8 mouse cellular contexts compared by ENCODE assay signal in genomic region chr7:90427006-90427405, GRCm38 (mm10). TPM values are rescaled to one million over a fixed set of nuclear protein-coding genes. Genes with fewer than 3 reads are reported as not detected.
A peak's percentile ranks its signal among the peaks of the same experiment; 100 is the strongest.
DNase-seq lines count a peak whose midpoint lies in the region; ATAC-seq and TF ChIP-seq lines count a peak whose summit lies in the region.

No protein-coding gene starts in this region.

- DNase-seq in ZHBTc4 (ENCODE audit: low read depth, low spot score): peak; percentile 29
- no peak for DNase-seq in liver, embryonic 11.5 days (ENCODE audit: low spot score)
- no peak for DNase-seq in left cerebral cortex, postnatal 10 days (ENCODE audit: extremely low spot score in 1 of 2, low spot score in 2 of 2)
- DNase-seq in thymus, postnatal 4 days: no peak
- DNase-seq in kidney, postnatal 36 days: no peak

- ATAC-seq in heart, embryonic 13.5 days (ENCODE audit: extremely low read depth, insufficient number of reproducible peaks, low FRiP score, low TSS enrichment): no peak
- no peak for ATAC-seq in liver, embryonic 11.5 days (replicated peaks; ENCODE audit: low FRiP score)
- ATAC-seq in stomach, embryonic 15.5 days (ENCODE audit: insufficient read depth, low FRiP score, low read depth): no peak

- H3K4me3 ChIP-seq in E14TG2a.4 (replicated peaks; ENCODE audit: low read length): peak overlapping the region; percentile 73
- H3K4me3 ChIP-seq in heart, embryonic 13.5 days: peak overlapping the region; percentile 50
- H3K4me3 ChIP-seq in liver, embryonic 11.5 days (ENCODE audit: low read depth, low read length): peak overlapping the region; percentile 40
- H3K4me3 ChIP-seq in stomach, embryonic 15.5 days (replicated peaks): peak overlapping the region; percentile 41

- H3K27ac ChIP-seq in heart, embryonic 13.5 days (replicated peaks): no peak overlapping the region
- H3K27ac ChIP-seq in liver, embryonic 11.5 days (ENCODE audit: low read depth, low read length): no peak overlapping the region
- H3K27ac ChIP-seq in stomach, embryonic 15.5 days: 0 out of 2 replicates have a peak overlapping the region, but pooled peaks have one; percentile 31

- H3K4me1 ChIP-seq in E14TG2a.4 (replicated peaks; ENCODE audit: low read depth, low read length): peaks cover 22% of the 10 kb centered on the region
- peaks cover 8% of the 10 kb centered on the region for H3K4me1 ChIP-seq in heart, embryonic 13.5 days
- H3K4me1 ChIP-seq in liver, embryonic 11.5 days (replicated peaks; ENCODE audit: control insufficient read depth, insufficient read depth, low read length): no peaks in the 10 kb centered on the region; the same call in 1 of the 2 replicates
- H3K4me1 ChIP-seq in stomach, embryonic 15.5 days: peaks cover 8% of the 10 kb centered on the region; the same call in 1 of the 2 replicates

- TF ChIP-seq CTCF in E14TG2a.4 (conservative IDR thresholded peaks at IDR 0.05; ENCODE audit: low read length): no peak

- intact Hi-C loops in left cerebral cortex, postnatal 10 days (cut with DNase I): no loop called here

- no peaks in the 10 kb centered on the region for H3K27me3 ChIP-seq in E14TG2a.4 (ENCODE audit: insufficient read depth, low read length)
- no peaks in the 10 kb centered on the region for H3K27me3 ChIP-seq in heart, embryonic 13.5 days (replicated peaks)
- H3K27me3 ChIP-seq in liver, embryonic 11.5 days (replicated peaks; ENCODE audit: control insufficient read depth, insufficient read depth, low read length): no peaks in the 10 kb centered on the region
- H3K27me3 ChIP-seq in stomach, embryonic 15.5 days (replicated peaks): no peaks in the 10 kb centered on the region

- no peaks in the 10 kb centered on the region for H3K9me3 ChIP-seq in E14TG2a.4 (ENCODE audit: low read length)
- no peaks in the 10 kb centered on the region for H3K9me3 ChIP-seq in heart, embryonic 13.5 days
- no peaks in the 10 kb centered on the region for H3K9me3 ChIP-seq in liver, embryonic 11.5 days (ENCODE audit: control insufficient read depth, low read length)
- H3K9me3 ChIP-seq in stomach, embryonic 15.5 days: no peaks in the 10 kb centered on the region

- 42% methylated on average over 9 of the region's 9 CpGs for WGBS in heart, embryonic 13.5 days
- WGBS in liver, embryonic 11.5 days: 60% methylated on average over 9 of the region's 9 CpGs
- WGBS in stomach, embryonic 15.5 days: 42% methylated on average over 9 of the region's 9 CpGs

- H3K36me3 ChIP-seq in E14TG2a.4 (ENCODE audit: insufficient read depth, low read length): no peaks in the 10 kb centered on the region
- H3K36me3 ChIP-seq in heart, embryonic 13.5 days: no peaks in the 10 kb centered on the region
- H3K36me3 ChIP-seq in liver, embryonic 11.5 days (ENCODE audit: control insufficient read depth, insufficient read depth, low read length): no peaks in the 10 kb centered on the region
- H3K36me3 ChIP-seq in stomach, embryonic 15.5 days: no peaks in the 10 kb centered on the region

- H3K9ac ChIP-seq in heart, embryonic 13.5 days: peak overlapping the region; percentile 74
- H3K9ac ChIP-seq in liver, embryonic 11.5 days (ENCODE audit: low read depth, low read length): 0 out of 2 replicates have a peak overlapping the region, but pooled peaks have one; percentile 40
- H3K9ac ChIP-seq in stomach, embryonic 15.5 days: no peak overlapping the region

- H3K4me2 ChIP-seq in heart, embryonic 13.5 days: peak overlapping the region; percentile 76
- peak overlapping the region; percentile 60 for H3K4me2 ChIP-seq in liver, embryonic 11.5 days
- peak overlapping the region; percentile 64 for H3K4me2 ChIP-seq in stomach, embryonic 15.5 days

RNA-seq across cellular contexts. Expression of gene Ccdc89, which starts 0.6 kb away (rescaled TPM):
- 0.72 and 1.0 TPM in 2 replicates for polyA plus RNA-seq in heart, embryonic 13.5 days (2015; fragmentation: Nextera tagmentation; extraction: Ambion mirVana)
- 0.74 TPM in 2 replicates for polyA plus RNA-seq in liver, embryonic 11.5 days (2014; fragmentation: Nextera tagmentation; extraction: Ambion mirVana)
- 1.3 and 1.5 TPM in 2 replicates for polyA plus RNA-seq in stomach, embryonic 15.5 days (2015; fragmentation: Nextera tagmentation; extraction: Ambion mirVana)
- total RNA-seq in left cerebral cortex, postnatal 10 days (2021): 1 to 10 TPM in 1 of 2 experiments, under 1 TPM in 1; 0.55 to 1.2 TPM

RNA-seq across cellular contexts. Expression of gene Crebzf, which starts 15.5 kb away (rescaled TPM):
- 18.9 and 19.0 TPM in 2 replicates for polyA plus RNA-seq in heart, embryonic 13.5 days (2015; fragmentation: Nextera tagmentation; extraction: Ambion mirVana)
- polyA plus RNA-seq in liver, embryonic 11.5 days (2014; fragmentation: Nextera tagmentation; extraction: Ambion mirVana): 28.0 and 33.6 TPM in 2 replicates
- polyA plus RNA-seq in stomach, embryonic 15.5 days (2015; fragmentation: Nextera tagmentation; extraction: Ambion mirVana): 36.4 and 38.7 TPM in 2 replicates
- 10 to 100 TPM; 72.9 to 78.2 TPM for total RNA-seq in left cerebral cortex, postnatal 10 days (2021)

RNA-seq across cellular contexts. Expression of gene Tmem126a, which starts 30.0 kb away (rescaled TPM):
- 105 and 119 TPM in 2 replicates for polyA plus RNA-seq in heart, embryonic 13.5 days (2015; fragmentation: Nextera tagmentation; extraction: Ambion mirVana)
- polyA plus RNA-seq in liver, embryonic 11.5 days (2014; fragmentation: Nextera tagmentation; extraction: Ambion mirVana): 93.6 and 96.2 TPM in 2 replicates
- polyA plus RNA-seq in stomach, embryonic 15.5 days (2015; fragmentation: Nextera tagmentation; extraction: Ambion mirVana): 111 and 122 TPM in 2 replicates
- 10 to 100 TPM; 44.9 to 47.3 TPM for total RNA-seq in left cerebral cortex, postnatal 10 days (2021)

RNA-seq across cellular contexts. Expression of gene Tmem126b, which starts 48.8 kb away (rescaled TPM):
- 29.2 and 32.1 TPM in 2 replicates for polyA plus RNA-seq in heart, embryonic 13.5 days (2015; fragmentation: Nextera tagmentation; extraction: Ambion mirVana)
- polyA plus RNA-seq in liver, embryonic 11.5 days (2014; fragmentation: Nextera tagmentation; extraction: Ambion mirVana): 22.9 and 24.7 TPM in 2 replicates
- polyA plus RNA-seq in stomach, embryonic 15.5 days (2015; fragmentation: Nextera tagmentation; extraction: Ambion mirVana): 31.6 and 32.8 TPM in 2 replicates
- total RNA-seq in left cerebral cortex, postnatal 10 days (2021): 10 to 100 TPM; 16.6 to 19.1 TPM

RNA-seq across cellular contexts. Expression of gene Dlg2, which starts 49.5 kb away (rescaled TPM):
- polyA plus RNA-seq in heart, embryonic 13.5 days (2015; fragmentation: Nextera tagmentation; extraction: Ambion mirVana): 7.2 and 10.8 TPM in 2 replicates
- 0.96 and 1.6 TPM in 2 replicates for polyA plus RNA-seq in liver, embryonic 11.5 days (2014; fragmentation: Nextera tagmentation; extraction: Ambion mirVana)
- 4.1 and 5.3 TPM in 2 replicates for polyA plus RNA-seq in stomach, embryonic 15.5 days (2015; fragmentation: Nextera tagmentation; extraction: Ambion mirVana)
- total RNA-seq in left cerebral cortex, postnatal 10 days (2021): 100 to 1,000 TPM; 426 to 445 TPM
